Mouse (Mus musculus): ENCODE measurements around the gene Acot7.

GRCm38 (mm10) chr4:152222513-152222912 lies 44.6 kb downstream of the Acot7 start:
- TF ChIP-seq POLR2A (IDR thresholded peaks at IDR 0.05; ENCODE audit: low read depth, low read length): no peak
- TF ChIP-seq CTCF (IDR thresholded peaks at IDR 0.05; ENCODE audit: extremely low read depth, insufficient read depth, insufficient read length, insufficient replicate concordance): no peak
